Mouse (Mus musculus) heart, embryonic 11.5 days (tissue): Measurements from ENCODE around the gene Dna2. TPM values are rescaled to one million over a fixed set of nuclear protein-coding genes. Genes with fewer than 3 reads are reported as not detected.
"Not testable (repeated sequence)": the region's sequence is repeated elsewhere in the genome, so short reads cannot be mapped to it uniquely, and the experiment has no call there.

Experiments used
- ATAC-seq: fragments of 200-750 bp; cut with Nextera tagmentation; replicated peaks from 2 replicates; pipeline ENCODE4 v1.8.0; 2017; ENCODE audit warnings: moderate library complexity; ENCODE audit not compliant: insufficient number of reproducible peaks, low FRiP score, low TSS enrichment
- H3K27ac ChIP-seq: fragments of 300-500 bp; sonication (generic); 2 replicates; pipeline ENCODE4 v1.5.1; 2014; ENCODE audit warnings: mild to moderate bottlenecking, low read depth, low read length
- H3K27me3 ChIP-seq: fragments of 300-500 bp; sonication (generic); 2 replicates; pipeline ENCODE4 v1.6.1; 2014; ENCODE audit warnings: mild to moderate bottlenecking, low read length, mixed read lengths; ENCODE audit not compliant: control insufficient read depth, insufficient read depth
- H3K36me3 ChIP-seq: fragments of 300-500 bp; sonication (generic); 2 replicates; pipeline ENCODE4 v1.6.1; 2014; ENCODE audit warnings: mild to moderate bottlenecking, low read length, moderate library complexity, mixed read lengths; ENCODE audit not compliant: control insufficient read depth, insufficient read depth
- H3K4me1 ChIP-seq: fragments of 300-500 bp; sonication (generic); 2 replicates; pipeline ENCODE4 v1.6.1; 2014; ENCODE audit warnings: low read length; ENCODE audit not compliant: control insufficient read depth, insufficient read depth
- H3K4me2 ChIP-seq: fragments of 300-500 bp; sonication (generic); 2 replicates; pipeline ENCODE4 v1.6.1; 2014; ENCODE audit warnings: mild to moderate bottlenecking, moderate library complexity
- H3K4me3 ChIP-seq: fragments of 300-500 bp; sonication (generic); 2 replicates; pipeline ENCODE4 v1.5.1; 2014; ENCODE audit warnings: low read depth, low read length
- H3K9ac ChIP-seq: fragments of 300-500 bp; sonication (generic); 2 replicates; pipeline ENCODE4 v1.6.1; 2014; ENCODE audit warnings: mild to moderate bottlenecking, low read depth, low read length, moderate library complexity
- H3K9me3 ChIP-seq: fragments of 300-500 bp; sonication (generic); replicated peaks from 2 replicates; pipeline ENCODE4 v1.6.1; 2016; ENCODE audit warnings: low read length; ENCODE audit not compliant: control insufficient read depth
- WGBS: fragments of 180-500 bp; shearing (Covaris S2); extraction: QIAGEN DNeasy Blood & Tissue Kit; methylation state at CpG from one replicate; pipeline ENCODE4 v1.1.7; 2014; ENCODE audit not compliant: insufficient replicate concordance; 5-methylcytosine and 5-hydroxymethylcytosine counted together
- polyA plus RNA-seq: library from polyadenylated mRNA; unstranded; fragments of >200 nt; fragmentation: Nextera tagmentation; extraction: Ambion mirVana; gene quantifications from 2 replicates; pipeline ENCODE4 v1.2.1, GENCODE M21; 2014

The Dna2 gene
- 25.6 and 26.2 TPM in 2 replicates for polyA plus RNA-seq

DNA sequence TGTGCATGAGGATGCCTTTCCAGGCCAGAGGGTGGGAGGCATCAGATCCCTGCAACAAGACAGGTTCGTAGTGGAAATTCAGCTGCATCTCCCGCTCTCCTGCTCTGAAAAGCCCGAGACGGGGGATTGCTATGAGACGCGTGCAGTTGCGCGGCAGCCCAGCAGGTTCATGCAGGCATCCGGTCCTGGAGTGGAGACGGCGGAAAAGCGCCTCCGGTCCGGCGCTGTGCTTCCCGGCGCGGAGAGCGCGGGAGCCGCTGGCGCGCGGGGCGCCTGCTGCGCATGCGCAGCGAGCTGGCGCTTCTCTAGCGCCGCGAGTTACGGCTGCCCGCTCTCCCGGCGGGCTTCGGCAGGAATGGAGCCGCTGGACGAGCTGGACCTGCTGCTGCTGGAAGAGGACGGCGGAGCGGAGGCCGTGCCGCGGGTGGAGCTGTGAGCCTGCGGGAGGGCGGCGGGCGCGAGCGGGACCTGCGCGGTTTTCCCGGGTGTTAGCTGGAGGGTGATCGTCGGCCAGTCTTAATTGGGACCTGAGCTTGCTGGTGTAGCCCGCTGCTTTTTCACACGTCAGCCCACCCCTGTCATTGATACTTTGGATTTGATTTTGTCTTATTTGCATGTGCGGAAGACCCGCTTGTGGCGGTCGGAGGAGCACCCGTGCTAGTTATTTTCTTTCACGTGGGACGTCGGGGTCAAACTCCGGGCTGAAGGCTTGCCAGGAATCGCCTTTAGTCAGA, at the start of gene Dna2:
TSS of gene Dna2 (plus strand) at position 289 of the 734 bp plus-strand sequence.
- peak; percentile 86 for ATAC-seq
- H3K36me3 ChIP-seq, result peaks cover 10% of the 10 kb centered on the region; the same call in 1 of the 2 replicates
- H3K27ac ChIP-seq, result peak within 1 kb of the TSS; percentile 94
- H3K4me3 ChIP-seq, result peak within 1 kb of the TSS; percentile 79
- peaks cover 4% of the 10 kb centered on the region; the same call in 1 of the 2 replicates for H3K4me1 ChIP-seq
- peak within 1 kb of the TSS; percentile 77 for H3K4me2 ChIP-seq
- 1% methylated on average over 67 of the region's 68 CpGs for WGBS
- peak within 1 kb of the TSS; percentile 91 for H3K9ac ChIP-seq
- H3K27me3 ChIP-seq, result no peaks in the 10 kb centered on the region
- H3K9me3 ChIP-seq, result no peaks in the 10 kb centered on the region

DNA sequence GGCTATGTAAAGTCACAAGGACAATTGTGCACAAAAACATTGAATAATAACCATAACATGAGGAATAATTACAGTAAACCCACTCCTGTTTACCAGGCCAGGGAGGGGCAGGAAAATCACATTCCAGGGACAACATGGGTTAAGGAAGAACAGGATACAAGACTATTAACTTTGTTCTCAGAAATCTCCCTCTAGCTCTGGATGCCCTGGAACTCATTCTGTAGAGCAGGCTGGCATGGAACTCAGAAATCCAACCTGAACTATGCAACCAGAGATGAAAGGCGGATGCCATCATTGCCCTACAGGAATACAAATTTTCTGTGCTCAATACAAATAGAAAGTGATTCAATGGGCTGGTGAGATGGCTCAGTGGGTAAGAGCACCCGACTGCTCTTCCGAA, 49.4 kb upstream of the Dna2 start:
- no peak overlapping the region for H3K4me2 ChIP-seq
- H3K4me3 ChIP-seq, result no peak overlapping the region
- H3K9ac ChIP-seq, result no peak overlapping the region
- no peak overlapping the region for H3K27ac ChIP-seq
- H3K27me3 ChIP-seq, result no peaks in the 10 kb centered on the region
- no peaks in the 10 kb centered on the region for H3K36me3 ChIP-seq
- no peaks in the 10 kb centered on the region for H3K4me1 ChIP-seq
- H3K9me3 ChIP-seq, result no peaks in the 10 kb centered on the region
- no peak for ATAC-seq
- 94% methylated on average over 3 of the region's 3 CpGs for WGBS

DNA sequence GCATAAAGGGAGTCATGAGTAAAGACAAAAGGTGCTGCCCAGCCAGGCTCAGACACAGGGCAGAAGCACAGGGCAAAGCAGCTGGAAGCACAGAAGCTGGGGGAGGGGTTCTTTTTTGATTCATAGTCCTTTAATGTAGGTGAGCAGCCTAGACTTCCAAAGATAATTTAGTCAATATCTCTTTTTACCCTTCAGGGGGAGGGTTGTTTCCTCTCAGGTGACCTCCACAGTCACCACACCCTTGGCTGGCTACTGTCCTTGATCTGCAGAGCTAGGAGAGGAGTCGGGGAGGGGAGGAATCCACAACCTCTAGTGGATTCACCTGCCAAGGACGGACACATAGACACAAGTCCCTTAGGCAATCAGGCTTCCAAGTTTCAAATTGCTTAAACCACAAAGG, 48.8 kb upstream of the Dna2 start:
- H3K36me3 ChIP-seq, result no peaks in the 10 kb centered on the region
- H3K27me3 ChIP-seq, result no peaks in the 10 kb centered on the region
- no peak overlapping the region for H3K9ac ChIP-seq
- 77% methylated on average over 2 of the region's 2 CpGs for WGBS
- no peaks in the 10 kb centered on the region for H3K4me1 ChIP-seq
- no peaks in the 10 kb centered on the region for H3K9me3 ChIP-seq
- no peak overlapping the region for H3K27ac ChIP-seq
- H3K4me3 ChIP-seq, result no peak overlapping the region
- H3K4me2 ChIP-seq, result no peak overlapping the region
- ATAC-seq, result no peak

DNA sequence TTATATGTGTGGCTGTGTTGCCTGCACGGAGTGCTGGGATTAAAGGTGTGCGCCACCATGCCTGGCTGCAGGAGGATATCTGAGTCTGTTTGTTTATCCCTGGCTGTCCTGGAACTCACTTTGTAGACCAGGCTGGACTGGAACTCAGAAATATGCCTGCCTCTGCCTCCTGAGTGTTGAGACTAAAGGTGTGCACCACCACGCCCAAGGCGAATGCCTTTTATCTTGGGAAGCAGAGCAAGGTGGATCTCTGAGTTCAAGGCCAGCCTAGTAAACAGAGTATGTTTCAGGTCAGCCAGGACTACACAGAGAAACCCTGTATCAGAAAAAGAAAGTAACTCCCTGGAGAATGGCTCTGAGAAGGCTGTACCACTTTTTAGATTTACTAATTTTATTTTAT, 46.7 kb upstream of the Dna2 start:
- H3K4me2 ChIP-seq, result no peak overlapping the region
- no peaks in the 10 kb centered on the region for H3K36me3 ChIP-seq
- no peak for ATAC-seq
- no peak overlapping the region for H3K9ac ChIP-seq
- H3K9me3 ChIP-seq, result no peaks in the 10 kb centered on the region
- H3K4me3 ChIP-seq, result no peak overlapping the region
- no peaks in the 10 kb centered on the region for H3K4me1 ChIP-seq
- H3K27me3 ChIP-seq, result no peaks in the 10 kb centered on the region
- H3K27ac ChIP-seq, result no peak overlapping the region
- WGBS, result 96% methylated on average over 4 of the region's 4 CpGs

DNA sequence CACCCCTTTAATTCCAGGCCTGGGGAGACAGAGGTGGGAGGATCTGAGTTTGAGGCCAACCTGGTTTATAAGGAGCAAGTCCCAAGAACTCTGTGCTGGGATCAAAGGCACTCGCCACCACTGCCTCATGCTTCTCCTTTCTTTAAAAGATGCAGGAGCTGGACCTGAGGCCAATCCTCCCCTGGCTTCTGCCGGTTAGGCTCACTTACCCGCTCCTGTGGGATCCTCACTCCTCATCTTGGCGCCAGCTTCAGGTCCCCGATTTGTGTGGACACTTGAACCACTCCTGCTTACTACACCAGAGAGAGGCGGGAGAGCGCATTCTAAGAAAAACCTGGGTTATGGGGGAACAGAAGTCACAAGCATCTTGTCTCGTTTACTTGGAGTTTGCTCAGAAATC, 45.0 kb upstream of the Dna2 start:
- H3K9ac ChIP-seq, result no peak overlapping the region
- no peaks in the 10 kb centered on the region for H3K4me1 ChIP-seq
- no peaks in the 10 kb centered on the region for H3K36me3 ChIP-seq
- no peak overlapping the region for H3K4me3 ChIP-seq
- no peaks in the 10 kb centered on the region for H3K27me3 ChIP-seq
- no peaks in the 10 kb centered on the region for H3K9me3 ChIP-seq
- WGBS, result 36% methylated on average over 8 of the region's 8 CpGs
- H3K4me2 ChIP-seq, result no peak overlapping the region
- H3K27ac ChIP-seq, result no peak overlapping the region
- no peak for ATAC-seq

DNA sequence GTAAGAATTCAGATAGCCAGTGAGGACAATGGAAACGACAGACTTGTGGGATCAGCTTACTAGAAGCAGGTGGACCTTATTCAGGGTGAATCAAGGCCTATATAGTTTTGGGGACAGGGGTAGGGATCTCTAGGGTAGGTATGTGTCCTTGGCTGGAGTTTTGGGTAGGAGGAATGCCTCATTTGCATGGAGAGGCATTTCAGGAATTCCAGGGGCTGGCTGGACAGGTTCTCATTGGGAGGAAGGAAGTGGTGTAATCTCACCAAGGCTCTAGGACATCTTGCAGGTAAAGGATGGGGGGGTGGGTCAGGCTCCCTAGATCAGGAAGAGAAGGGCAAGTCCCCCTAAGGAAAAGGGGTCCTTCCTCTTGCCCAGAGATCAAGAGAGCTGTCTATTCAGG, 44.0 kb upstream of the Dna2 start:
- no peaks in the 10 kb centered on the region for H3K27me3 ChIP-seq
- no peak for ATAC-seq
- H3K4me3 ChIP-seq, result no peak overlapping the region
- no peaks in the 10 kb centered on the region for H3K9me3 ChIP-seq
- H3K9ac ChIP-seq, result no peak overlapping the region
- no peaks in the 10 kb centered on the region for H3K36me3 ChIP-seq
- H3K4me2 ChIP-seq, result no peak overlapping the region
- 17% methylated on average over 1 of the region's 1 CpGs for WGBS
- no peaks in the 10 kb centered on the region for H3K4me1 ChIP-seq
- no peak overlapping the region for H3K27ac ChIP-seq

DNA sequence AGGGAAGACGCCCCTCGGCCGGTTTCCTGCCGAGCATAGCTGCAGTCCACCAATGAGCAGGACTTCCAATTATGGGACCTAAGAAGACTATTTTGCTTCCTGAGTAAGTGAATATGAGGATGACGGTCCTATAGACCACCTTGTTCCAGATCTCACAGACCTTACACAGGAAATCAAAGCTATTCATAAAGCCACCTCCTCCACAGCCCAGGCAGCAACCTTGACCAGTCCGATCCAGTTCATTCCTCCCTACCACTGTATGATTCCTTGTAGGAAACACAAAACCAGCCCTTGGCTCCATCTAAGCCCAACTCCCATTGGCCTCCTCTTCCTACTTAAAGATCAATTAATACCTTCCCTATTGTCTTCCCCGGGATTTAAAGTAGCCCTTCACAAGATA, 40.5 kb upstream of the Dna2 start:
- Histone ChIP-seq H3K36me3 (no peaks in the 10 kb centered on the region), H3K4me1 (no peaks in the 10 kb centered on the region), H3K9me3 (no peaks in the 10 kb centered on the region), H3K9ac (no peak overlapping the region), H3K27ac (no peak overlapping the region), H3K4me3 (no peak overlapping the region), H3K27me3 (no peaks in the 10 kb centered on the region), H3K4me2 (no peak overlapping the region)
- WGBS, result 86% methylated on average over 7 of the region's 7 CpGs
- no peak for ATAC-seq

DNA sequence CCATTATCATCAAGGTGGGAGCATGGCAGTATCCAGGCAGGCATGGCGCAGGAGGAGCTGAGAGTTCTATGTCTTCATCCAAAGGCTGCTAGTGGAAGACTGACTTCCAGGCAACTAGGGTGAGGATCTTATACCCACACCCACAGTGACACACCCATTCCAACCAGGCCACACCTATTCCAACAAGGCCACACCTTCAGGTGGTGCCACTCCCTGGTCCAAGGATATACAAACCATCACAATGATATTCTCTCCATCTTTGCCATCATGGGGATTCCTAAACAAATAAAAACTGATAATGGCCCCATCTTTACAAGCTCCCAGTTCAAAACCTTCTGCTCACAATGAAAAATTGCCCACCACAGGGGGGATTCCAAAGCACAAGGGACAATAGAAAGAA, 37.9 kb upstream of the Dna2 start, which contains the start of gene Tet1:
TSS of gene Tet1 (minus strand) at position 101 of the 400 bp plus-strand sequence.
- H3K4me3 ChIP-seq, H3K9ac ChIP-seq, H3K36me3 ChIP-seq, H3K4me2 ChIP-seq, H3K9me3 ChIP-seq, H3K4me1 ChIP-seq, ATAC-seq, H3K27ac ChIP-seq, H3K27me3 ChIP-seq: not testable (repeated sequence)
- WGBS, result no CpG with 5 or more reads among the region's 1 CpGs

DNA sequence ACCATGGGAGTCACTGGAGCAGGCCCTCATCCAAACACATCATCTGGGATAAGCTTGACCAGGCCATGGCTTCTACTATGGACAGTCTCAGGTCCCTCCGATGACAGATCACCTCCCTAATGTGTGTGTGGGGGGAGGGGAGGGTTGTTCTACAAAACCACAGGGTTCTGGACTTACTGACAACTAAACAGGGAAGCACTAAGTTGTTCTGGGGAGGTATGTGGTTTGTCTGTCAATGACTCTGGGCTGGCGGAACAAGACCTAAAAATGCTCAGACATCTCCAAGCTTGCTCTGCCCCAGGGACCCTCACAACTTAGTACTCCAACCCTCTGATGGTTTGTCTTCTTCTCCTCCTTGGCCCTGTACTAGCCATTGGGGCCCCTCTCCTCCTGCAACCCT, 35.7 kb upstream of the Dna2 start:
- H3K27ac ChIP-seq, result no peak overlapping the region
- no peak overlapping the region for H3K9ac ChIP-seq
- 81% methylated on average over 2 of the region's 2 CpGs for WGBS
- H3K4me1 ChIP-seq, result no peaks in the 10 kb centered on the region
- no peak overlapping the region for H3K4me2 ChIP-seq
- no peak for ATAC-seq
- no peak overlapping the region for H3K4me3 ChIP-seq
- H3K36me3 ChIP-seq, result no peaks in the 10 kb centered on the region
- no peaks in the 10 kb centered on the region for H3K9me3 ChIP-seq
- H3K27me3 ChIP-seq, result no peaks in the 10 kb centered on the region
